Mouse (Mus musculus) central nervous system, embryonic 11.5 days (tissue): Measurements from ENCODE around the gene As3mt. TPM values are rescaled to one million over a fixed set of nuclear protein-coding genes. Genes with fewer than 3 reads are reported as not detected.

Experiments used
- polyA plus RNA-seq: library from polyadenylated mRNA; depleted of rRNA; stranded (reverse); fragments of >200 nt; gene quantifications from 2 replicates; pipeline ENCODE4 v1.2.3, GENCODE M21; 2012; rRNA removed

As3mt gene
- polyA plus RNA-seq, result 14.2 and 17.9 TPM in 2 replicates

GRCm38 (mm10) chr19:46707296-46708151 is at the start of gene As3mt:
As3mt (plus strand) TSS chr19:46707458.

GRCm38 (mm10) chr19:46672766-46673418 is 34.4 kb upstream of the As3mt start, which contains the start of gene Cyp17a1:
Cyp17a1 (minus strand) TSS chr19:46673172.

GRCm38 (mm10) chr19:46689460-46690372 is 17.5 kb upstream of the As3mt start, which contains the start of gene Borcs7:
Borcs7 (plus strand) TSS chr19:46689906.

GRCm38 (mm10) chr19:46761247-46761946 is 54.1 kb downstream of the As3mt start, which contains the start of gene Cnnm2:
Cnnm2 (plus strand) TSS chr19:46761596.

Other genes starting within 250 kb of the As3mt start
- 36.9 and 46.9 TPM in 2 replicates for gene Trim8, start 205.8 kb upstream of the As3mt start, polyA plus RNA-seq
- 165 and 172 TPM in 2 replicates for gene Arl3, start 134.3 kb upstream of the As3mt start, polyA plus RNA-seq
- 11.7 and 16.0 TPM in 2 replicates for gene Sfxn2, start 134.1 kb upstream of the As3mt start, polyA plus RNA-seq
- 38.1 and 40.0 TPM in 2 replicates for gene Wbp1l, start 108.4 kb upstream of the As3mt start, polyA plus RNA-seq
- 0.02 TPM in 1 of 2 replicates, not detected in the other for gene Cyp17a1, start 34.3 kb upstream of the As3mt start, polyA plus RNA-seq
- gene Borcs7, start 17.6 kb upstream of the As3mt start, polyA plus RNA-seq, result 5.6 and 10.2 TPM in 2 replicates
- 4.8 and 5.9 TPM in 2 replicates for gene Cnnm2, start 54.1 kb downstream of the As3mt start, polyA plus RNA-seq